Mouse (Mus musculus) lung, postnatal 36 days (tissue): ENCODE measurements around the gene Mctp1.
"Not testable (repeated sequence)": the region's sequence is repeated elsewhere in the genome, so short reads cannot be mapped to it uniquely, and the experiment has no call there.

ENCODE experiments used
- DNase-seq: peaks from one replicate; pipeline ENCODE4 v3.0.0; 2022; ENCODE audit warnings: mixed read lengths

Gene Mctp1

DNA sequence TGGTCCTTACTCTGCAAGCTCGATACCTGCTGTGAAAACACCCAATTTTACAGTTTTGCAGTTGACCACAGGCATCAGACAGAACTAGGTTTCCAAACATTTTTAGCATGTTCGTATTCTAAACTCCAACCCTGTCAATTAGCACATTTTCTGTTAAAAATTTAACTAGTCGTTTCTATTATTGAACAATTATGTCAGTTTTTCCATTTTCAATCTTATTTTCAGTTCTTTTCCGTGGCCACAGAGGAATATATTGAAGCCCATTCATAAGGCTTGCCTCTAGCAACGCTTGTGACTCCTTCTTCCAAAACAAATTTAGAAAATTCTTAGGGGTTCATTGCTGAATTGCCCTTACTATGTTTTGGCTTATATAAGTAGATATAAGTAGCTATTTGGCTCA is 456.4 kb downstream of the Mctp1 start:
- DNase-seq: no peak

- DNase-seq: peak; percentile 3
These were observed 460.4 kb downstream of the Mctp1 start for GRCm38 (mm10) chr13:76844629-76845255.

GRCm38 (mm10) chr13:76850412-76851054 is 466.2 kb downstream of the Mctp1 start:
- no peak for DNase-seq

GRCm38 (mm10) chr13:76854306-76854705 is 470.0 kb downstream of the Mctp1 start:
- DNase-seq: no peak

- no peak for DNase-seq
These were observed 470.7 kb downstream of the Mctp1 start for GRCm38 (mm10) chr13:76855021-76855420.

DNA sequence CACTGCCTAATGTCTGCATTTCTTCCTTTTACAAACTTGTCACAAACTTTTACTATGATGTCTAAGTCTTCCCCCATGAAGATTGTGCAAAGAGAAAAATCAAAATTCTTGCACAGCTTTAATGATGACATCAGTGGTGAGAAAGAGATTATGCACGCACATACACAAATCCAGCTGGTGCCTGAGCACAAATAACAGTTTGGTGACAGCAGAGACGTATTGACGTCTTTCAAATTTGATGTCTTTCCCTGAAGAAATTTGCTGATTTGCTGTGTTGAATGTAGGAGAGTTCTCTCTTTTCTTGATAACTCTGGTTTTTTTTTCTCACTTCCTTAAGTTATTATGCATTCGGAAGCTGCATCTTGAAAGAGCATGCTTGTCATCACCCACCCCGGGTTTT is 472.7 kb downstream of the Mctp1 start:
- no peak for DNase-seq

DNA sequence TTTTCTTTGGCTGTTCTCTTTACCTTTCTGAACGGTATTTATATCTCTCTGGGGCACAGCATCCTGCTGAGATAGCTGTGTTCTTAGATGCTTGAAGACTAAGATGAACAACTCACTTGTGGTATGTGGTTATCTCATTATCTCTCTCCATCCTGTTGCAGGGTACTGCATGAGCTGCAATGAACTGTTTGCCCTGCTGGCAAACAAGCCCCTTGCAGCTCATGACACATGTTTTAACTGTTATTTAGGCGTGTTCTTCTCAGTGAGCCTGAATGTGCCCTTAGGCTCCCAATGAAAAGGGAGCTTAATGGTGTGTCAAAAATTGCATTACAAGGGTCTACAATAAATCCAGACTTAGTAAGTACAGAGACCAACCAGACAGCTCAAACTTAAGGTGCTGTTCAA is 473.7 kb downstream of the Mctp1 start:
- DNase-seq: no peak

DNA sequence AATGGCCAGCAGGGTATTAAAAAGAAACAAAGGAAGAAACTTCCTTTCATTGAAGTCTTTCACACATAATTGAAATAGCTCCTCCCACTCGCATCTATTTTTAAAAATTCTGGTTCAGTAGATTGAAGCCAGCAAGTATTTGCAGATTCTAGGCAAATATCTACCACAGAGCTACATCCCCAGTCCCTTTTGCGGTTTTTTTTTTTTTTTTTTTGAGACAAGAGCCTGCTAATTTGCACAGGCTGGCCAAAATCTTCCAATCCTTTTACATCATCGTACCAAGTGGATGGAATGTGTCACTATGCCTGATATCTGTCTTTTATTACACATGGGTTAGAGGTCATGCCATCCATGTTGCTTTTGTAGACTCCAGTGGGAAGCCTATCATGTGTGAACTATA is 486.0 kb downstream of the Mctp1 start:
- no peak for DNase-seq

DNA sequence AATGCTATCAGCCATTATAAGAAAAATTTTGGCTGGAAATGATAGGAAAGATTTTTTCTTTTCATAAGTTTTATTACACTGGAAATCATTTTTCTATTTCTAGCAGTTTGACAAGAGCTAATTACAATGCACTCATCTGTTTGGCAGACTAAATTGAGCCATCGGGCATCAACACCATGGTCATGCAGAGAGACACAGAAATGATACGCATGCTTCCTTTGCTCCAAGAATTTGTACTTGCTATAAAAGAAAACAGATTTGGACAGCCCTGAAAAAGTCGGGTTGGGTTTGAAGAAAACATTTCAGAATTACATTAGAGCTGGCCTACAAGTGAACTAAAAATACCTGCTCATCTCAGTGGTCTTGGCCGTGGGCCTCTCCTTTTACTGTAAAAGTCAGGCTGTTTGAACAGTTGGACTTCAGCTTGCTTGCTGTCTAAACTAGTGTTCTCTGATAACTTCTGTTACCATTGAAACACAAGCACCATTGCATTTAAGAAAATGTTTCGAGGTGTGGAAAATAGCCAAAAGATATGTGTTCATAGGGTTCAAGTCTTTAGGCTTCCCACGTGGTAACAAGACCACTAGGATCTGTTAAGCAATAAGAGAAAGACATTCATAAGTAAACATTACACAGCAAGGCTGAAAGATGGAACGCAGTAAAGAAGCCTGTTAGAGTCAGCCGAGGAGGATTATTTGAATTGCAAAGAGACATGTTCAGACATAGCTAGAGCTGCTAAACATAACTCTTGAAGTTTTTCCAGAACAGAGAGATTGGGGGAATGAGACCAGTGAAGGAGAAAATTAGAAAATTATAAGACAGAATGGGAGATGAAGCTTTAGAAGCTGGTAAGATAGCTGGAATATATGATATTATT is 493.8 kb downstream of the Mctp1 start:
- DNase-seq: no peak

DNA sequence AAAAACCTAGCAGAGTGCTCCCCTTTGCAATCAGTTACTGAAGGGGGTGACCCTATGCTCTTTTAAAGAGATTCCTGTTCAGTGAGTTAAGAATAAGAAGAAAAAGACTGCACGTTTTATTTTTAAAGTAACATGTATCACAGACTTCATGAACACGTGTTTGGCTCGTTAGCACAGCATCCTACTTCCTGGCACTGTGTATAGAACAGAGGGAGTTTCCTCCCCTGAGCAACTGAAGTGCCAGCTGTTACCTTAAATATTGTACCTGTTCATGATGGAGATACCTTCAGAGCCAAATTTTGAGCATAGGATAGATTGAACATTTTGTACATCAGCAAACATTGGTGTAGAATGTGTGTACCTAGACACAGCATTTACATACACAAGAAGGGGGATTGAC is 494.7 kb downstream of the Mctp1 start:
- no peak for DNase-seq

GRCm38 (mm10) chr13:76884517-76885092 is 500.3 kb downstream of the Mctp1 start:
- no peak for DNase-seq

- no peak for DNase-seq
These were observed 508.7 kb downstream of the Mctp1 start for GRCm38 (mm10) chr13:76892987-76893386.

DNA sequence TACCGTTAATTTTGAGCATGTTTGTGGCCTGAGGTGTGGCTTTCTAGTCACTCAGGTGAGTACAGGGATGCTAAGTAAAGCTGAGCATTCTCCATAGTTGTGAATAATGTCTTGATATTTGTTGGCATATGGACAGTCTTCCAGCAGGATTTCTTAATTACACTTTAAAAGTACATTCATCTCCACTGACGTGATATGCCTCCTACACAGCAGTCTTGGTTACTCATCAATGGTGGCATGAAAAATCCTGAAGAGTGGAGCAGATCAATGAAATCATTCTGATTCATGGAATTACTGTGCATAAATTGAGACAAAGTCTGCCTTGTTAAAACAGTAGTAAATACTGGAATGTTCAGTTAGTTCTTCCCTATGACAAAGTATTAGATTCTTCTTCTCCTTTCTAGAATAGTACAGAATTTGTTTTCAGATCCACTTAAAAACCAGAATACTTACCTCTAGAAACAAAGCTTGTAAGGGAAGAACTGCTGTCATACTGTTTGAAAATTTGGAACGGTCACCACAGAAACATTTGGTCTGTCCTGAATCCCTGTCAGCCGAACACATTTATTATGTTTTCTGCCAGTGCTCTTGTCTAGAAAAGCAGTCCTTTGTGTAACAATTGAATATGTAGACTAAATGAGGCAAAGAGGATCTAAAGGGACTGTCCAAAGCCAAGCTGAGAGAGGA is 511.6 kb downstream of the Mctp1 start:
- DNase-seq: no peak

DNA sequence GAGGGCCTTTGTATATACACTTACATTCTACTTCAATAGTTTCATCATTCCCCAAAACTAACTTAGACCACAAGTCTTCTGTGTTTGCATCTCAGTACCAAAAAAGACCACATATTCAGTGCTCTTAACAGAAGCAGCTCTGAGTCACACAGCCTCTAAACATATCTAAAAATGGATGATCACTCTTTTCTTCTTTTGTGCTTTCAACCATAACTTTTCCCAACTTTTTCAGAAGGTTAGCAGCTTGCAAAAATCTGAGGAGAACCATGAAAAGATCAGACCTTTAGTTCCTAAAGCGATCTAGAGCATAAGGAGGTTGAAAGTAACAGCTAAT is 512.1 kb downstream of the Mctp1 start:
- DNase-seq: no peak

GRCm38 (mm10) chr13:76918321-76918720 is 534.0 kb downstream of the Mctp1 start:
- DNase-seq: no peak

GRCm38 (mm10) chr13:76926851-76927250 is 542.5 kb downstream of the Mctp1 start:
- DNase-seq: no peak

DNA sequence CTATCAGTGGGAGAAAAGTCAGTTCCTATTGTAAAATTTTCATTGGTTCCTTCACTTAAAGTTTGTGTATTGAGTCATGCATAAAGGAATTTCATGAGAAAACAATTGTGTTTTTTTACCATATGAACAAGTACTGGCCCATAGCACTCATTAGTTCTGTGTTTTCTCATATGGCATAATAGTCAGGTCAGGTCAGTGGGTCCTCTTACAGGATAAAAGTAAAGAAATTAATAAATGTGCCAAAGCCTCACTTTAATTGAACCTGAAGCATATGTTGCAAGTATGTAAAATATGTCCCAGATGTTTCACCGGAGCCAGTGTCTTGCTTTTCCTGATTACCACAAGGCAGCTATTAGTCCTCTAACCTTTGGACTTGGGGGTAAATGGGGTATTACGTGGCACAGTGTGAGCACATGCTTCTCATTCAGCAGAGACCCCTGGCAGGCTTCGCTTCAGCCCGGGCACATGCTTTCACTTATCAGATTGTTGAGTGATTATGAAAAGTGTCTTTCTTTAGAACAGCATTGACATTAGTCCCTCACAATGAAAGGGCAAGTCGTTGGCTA is 543.6 kb downstream of the Mctp1 start:
- no peak for DNase-seq

DNA sequence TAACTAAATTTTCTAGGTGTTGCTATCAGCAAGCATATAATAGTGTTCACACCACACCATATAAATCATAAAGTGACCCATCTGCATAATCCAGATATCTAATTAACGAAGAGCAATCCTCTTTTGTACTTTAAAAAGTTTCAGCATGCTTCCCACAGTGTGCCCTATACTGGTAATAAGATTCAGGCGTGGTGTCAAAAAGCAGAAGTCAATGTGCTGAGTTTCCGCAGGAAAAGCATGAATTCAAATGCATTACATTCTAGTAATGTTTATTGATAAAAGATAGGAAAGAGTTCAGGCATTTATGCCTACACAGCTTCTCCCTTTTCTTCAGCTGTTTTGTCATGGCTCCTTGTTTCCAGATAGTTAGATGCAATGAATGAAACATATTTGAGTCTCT is 544.8 kb downstream of the Mctp1 start:
- DNase-seq: no peak

- no peak for DNase-seq
These were observed 548.6 kb downstream of the Mctp1 start for GRCm38 (mm10) chr13:76932933-76933332.

GRCm38 (mm10) chr13:76949234-76949633 is 564.9 kb downstream of the Mctp1 start:
- no peak for DNase-seq

DNA sequence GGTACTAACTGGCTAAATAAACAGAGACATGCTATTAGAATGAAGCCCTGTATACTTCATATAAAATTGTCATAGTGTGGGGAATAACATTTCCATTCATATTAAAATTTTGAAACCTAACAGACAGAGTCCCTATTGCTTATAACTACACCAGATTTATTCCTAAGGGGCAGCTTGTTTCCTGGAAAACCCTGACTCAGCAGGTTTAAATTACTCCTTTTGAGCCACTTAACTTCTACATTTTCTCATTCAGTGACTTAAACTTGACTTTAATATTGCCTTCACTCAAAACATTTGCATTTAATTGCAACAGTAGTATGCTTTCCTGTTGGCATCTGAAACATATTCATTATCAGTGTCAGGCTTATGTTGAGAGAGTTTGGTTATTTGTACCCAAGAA is 583.3 kb downstream of the Mctp1 start:
- DNase-seq: no peak

- DNase-seq: peak; percentile 16
These were observed 585.1 kb downstream of the Mctp1 start for GRCm38 (mm10) chr13:76969386-76969785.

- DNase-seq: not testable (repeated sequence)
These were observed 586.7 kb downstream of the Mctp1 start for GRCm38 (mm10) chr13:76971046-76971445.
